Mouse (Mus musculus): ENCODE measurements around the gene Unkl.

Unkl gene

GRCm38 (mm10) chr17:25255110-25255509, 66.9 kb downstream of the Unkl start:
- DNase-seq (ENCODE audit: low spot score in 2 of 2): no peak

DNA sequence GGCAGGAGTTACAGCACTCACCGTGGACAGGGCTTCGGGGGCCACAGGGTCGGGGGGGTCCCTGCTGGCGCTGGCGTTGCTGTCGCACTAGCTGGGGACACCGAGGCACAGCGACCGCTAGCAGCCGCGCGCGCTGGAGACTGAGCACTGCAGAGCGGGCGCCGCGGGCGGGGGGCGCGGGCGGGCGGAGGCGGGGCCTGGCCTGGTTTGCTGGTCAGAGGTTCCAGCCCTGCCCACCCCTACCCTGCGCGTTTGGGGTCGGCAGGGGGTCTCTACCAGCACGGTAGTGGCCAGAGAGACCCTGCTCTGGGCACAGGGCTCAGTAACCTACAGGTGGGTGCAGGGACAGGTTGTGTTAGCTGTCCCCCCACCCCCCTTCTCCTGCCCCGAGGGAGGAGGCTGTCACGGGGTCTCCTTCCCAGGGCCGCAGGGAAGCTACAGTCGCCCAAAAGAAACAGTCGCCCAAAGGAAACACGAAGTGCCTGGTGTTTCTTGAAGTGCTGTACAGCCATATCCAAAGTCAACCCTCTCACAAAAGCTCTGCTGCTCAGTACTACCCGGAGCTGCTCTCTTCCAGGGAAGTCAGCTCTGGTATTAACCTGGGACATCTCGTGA, 68.0 kb downstream of the Unkl start, which contains the start of gene Baiap3:
TSS of gene Baiap3 (minus strand) at position 225 of the 615 bp plus-strand sequence.
- no peak for DNase-seq (ENCODE audit: low spot score in 2 of 2)

GRCm38 (mm10) chr17:25257804-25258261, 69.6 kb downstream of the Unkl start:
- no peak for DNase-seq (ENCODE audit: low spot score in 2 of 2)

GRCm38 (mm10) chr17:25264453-25264852, 76.3 kb downstream of the Unkl start:
- DNase-seq (ENCODE audit: low spot score in 2 of 2): no peak

GRCm38 (mm10) chr17:25270795-25271335, 82.7 kb downstream of the Unkl start:
- no peak for DNase-seq (ENCODE audit: low spot score in 2 of 2)

DNA sequence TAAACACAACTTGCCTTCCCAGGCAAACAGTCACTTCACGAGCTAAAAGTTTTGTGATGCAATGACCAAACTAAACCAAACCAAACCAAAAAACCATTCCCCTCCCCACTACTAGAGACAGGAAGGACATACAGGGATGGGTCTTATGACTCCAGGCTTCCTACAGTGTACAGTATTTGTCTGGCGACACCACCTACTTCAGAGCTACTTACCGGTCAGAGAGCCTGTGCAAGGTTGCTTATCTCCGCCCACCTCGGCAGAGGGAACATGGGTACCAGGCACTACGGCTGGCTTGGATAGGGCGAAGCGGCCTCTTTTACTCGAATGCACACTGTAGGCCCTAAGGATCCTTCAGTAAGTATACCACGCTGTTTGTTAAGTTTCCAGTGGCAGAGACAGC, 84.1 kb downstream of the Unkl start:
- DNase-seq (ENCODE audit: low spot score in 2 of 2): no peak

DNA sequence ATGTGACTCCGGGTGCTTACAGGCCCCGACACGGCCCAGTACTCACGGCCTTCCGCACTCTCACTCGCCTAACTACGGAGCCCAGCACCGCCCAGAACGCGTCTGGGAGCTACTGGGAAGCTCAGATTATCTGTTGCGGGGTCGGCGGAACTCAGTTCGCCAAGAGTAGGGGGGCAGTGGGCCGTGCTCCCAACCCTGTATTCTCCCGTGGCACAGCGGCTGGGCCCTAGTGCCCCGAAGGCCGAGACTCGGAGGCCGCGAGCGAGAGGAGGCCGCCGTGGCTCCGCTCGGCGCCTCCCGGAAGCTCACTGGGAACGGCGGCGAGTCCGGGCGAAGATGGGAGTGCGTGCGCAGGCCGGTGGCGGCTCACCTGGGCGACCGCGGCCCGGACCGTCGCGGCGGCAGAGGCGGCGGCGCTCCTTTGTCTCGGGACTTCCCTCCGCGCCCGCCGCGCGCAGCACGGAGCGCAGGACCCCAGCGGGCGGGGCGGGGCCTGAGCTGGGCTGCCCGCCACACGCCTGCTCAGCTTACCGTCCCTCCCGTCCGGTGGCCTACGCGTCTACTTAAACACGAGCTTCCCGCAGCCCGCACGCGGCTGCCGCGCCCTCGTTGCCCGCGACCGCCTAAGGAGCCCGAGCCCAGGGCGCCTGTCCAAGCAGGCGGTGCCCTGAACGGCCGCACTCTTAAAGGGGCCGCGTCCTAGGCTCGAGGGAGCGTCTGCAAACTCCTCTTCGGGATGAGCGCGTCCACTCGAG, 84.9 kb downstream of the Unkl start:
- DNase-seq (ENCODE audit: low spot score in 2 of 2): peak; percentile 59 to 78

- DNase-seq (ENCODE audit: low spot score in 2 of 2): peak; percentile 85 to 98
Measured at GRCm38 (mm10) chr17:25273706-25274501, 85.7 kb downstream of the Unkl start.

DNA sequence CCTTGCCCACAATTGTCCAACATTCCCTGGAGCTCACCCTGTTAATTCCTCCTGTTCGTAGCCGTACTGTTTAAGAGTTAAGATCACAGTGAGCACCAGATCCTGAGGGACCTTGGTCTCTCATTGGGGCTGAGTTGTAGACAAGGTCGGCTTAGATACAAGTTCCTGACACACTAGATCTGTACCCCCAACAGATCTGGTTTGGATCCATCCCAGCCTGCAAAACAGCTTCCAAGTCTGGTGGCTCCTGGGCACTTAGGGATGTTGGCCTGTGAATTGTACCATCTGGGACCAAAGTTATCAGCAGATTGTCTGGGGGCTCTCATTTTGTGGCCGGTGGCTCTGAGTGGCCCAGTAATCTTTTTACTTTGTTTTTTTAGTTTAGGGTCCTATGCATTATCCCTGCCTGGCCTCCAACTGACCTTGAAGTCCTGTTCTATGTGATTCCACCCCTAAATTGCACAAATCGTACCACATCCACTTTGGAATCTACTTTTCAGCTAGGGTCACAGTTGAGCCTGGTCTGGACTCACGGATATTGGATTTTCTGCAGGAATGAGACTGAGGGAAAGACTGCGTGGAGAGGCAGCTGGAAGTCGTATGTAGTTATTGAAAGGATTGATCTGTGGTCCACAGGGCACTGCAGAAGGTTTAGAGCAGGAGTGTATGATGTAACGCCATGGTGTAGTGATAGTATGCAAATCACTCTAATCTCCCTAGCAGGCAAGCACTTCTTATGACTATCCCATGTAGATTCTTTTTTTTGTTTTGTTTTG, 86.6 kb downstream of the Unkl start, which contains the start of gene Ube2i:
TSS of gene Ube2i (minus strand) at position 52 of the 776 bp plus-strand sequence.
- DNase-seq (ENCODE audit: low spot score in 2 of 2): no peak

DNA sequence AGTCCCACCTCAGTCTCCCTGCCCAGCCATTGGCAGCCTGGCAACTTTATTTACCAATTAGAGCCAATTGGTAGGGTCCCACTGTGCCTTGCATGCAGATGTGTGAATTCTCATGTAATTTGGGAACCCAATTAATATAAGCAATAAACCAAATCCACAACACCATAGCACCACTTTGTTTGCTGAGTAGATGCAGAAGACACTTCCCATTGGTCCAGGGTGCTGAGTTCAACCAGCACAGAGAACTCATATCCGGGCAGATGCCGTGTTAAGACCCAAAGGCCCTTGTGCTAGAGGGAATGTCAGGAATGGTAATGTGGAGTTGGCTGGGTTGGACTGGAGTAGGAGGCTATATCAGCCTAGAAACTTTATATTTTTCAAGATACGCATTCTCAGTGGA, 87.6 kb downstream of the Unkl start:
- DNase-seq (ENCODE audit: low spot score in 2 of 2): no peak

DNA sequence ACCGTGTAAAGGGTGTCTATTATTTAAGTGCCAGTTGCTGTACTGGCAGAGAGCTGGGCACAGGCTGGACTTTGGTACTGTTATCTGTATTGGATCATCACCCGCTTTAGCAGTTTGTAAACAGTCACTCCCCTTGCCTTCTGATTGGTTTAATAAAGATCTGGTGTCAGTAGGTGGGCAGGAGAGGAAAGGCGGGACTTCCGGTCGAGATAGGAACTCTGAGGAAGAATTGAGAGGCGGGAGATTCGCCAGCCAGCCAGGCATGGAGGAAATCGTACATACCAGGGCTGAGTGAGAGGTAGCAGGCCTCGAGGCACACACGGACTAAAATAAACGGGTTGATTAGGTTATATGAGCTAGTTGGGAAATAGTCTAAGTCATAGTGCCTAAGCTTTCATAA, 93.9 kb downstream of the Unkl start:
- no peak for DNase-seq (ENCODE audit: low spot score in 2 of 2)
